Mouse (Mus musculus): ENCODE results near the gene Lrig1. TPM values are rescaled to one million over a fixed set of nuclear protein-coding genes. Genes with fewer than 3 reads are reported as not detected.

Gene Lrig1
- polyA plus RNA-seq, 1 experiment = 34.6 TPM

GRCm38 (mm10) chr6:94717705-94718489, 17.9 kb upstream of the Lrig1 start:
- Histone ChIP-seq H3K4me1 (ENCODE audit: control insufficient read depth, insufficient read depth, low read length) (no peaks in the 10 kb centered on the region), H3K27ac (ENCODE audit: insufficient read depth, low read length) (peak overlapping the region; percentile 80), H3K4me3 (ENCODE audit: insufficient read depth, low read length) (no peak overlapping the region)
- TF ChIP-seq CTCF (IDR thresholded peaks at IDR 0.05; ENCODE audit: borderline replicate concordance, insufficient read depth, low read length) = no peak
- no peak for TF ChIP-seq POLR2A (IDR thresholded peaks at IDR 0.05; ENCODE audit: low read depth, low read length)

- TF ChIP-seq CTCF (IDR thresholded peaks at IDR 0.05; ENCODE audit: borderline replicate concordance, insufficient read depth, low read length) (no peak), POLR2A (IDR thresholded peaks at IDR 0.05; ENCODE audit: low read depth, low read length) (no peak)
- Histone ChIP-seq H3K4me1 (ENCODE audit: control insufficient read depth, insufficient read depth, low read length) (no peaks in the 10 kb centered on the region), H3K27ac (ENCODE audit: insufficient read depth, low read length) (no peak overlapping the region), H3K4me3 (ENCODE audit: insufficient read depth, low read length) (no peak overlapping the region)
Observed at GRCm38 (mm10) chr6:94715645-94715940, 15.6 kb upstream of the Lrig1 start.

GRCm38 (mm10) chr6:94714815-94715644, 15.1 kb upstream of the Lrig1 start:
- TF ChIP-seq CTCF (IDR thresholded peaks at IDR 0.05; ENCODE audit: borderline replicate concordance, insufficient read depth, low read length) (no peak), POLR2A (IDR thresholded peaks at IDR 0.05; ENCODE audit: low read depth, low read length) (no peak)
- Histone ChIP-seq H3K27ac (ENCODE audit: insufficient read depth, low read length) (no peak overlapping the region), H3K4me1 (ENCODE audit: control insufficient read depth, insufficient read depth, low read length) (no peaks in the 10 kb centered on the region), H3K4me3 (ENCODE audit: insufficient read depth, low read length) (no peak overlapping the region)

GRCm38 (mm10) chr6:94709832-94710231, 9.9 kb upstream of the Lrig1 start:
- H3K4me1 ChIP-seq (ENCODE audit: control insufficient read depth, insufficient read depth, low read length) = peaks cover 21% of the 10 kb centered on the region
- no peak overlapping the region for H3K4me3 ChIP-seq (ENCODE audit: insufficient read depth, low read length)
- TF ChIP-seq POLR2A (IDR thresholded peaks at IDR 0.05; ENCODE audit: low read depth, low read length) (no peak), CTCF (IDR thresholded peaks at IDR 0.05; ENCODE audit: borderline replicate concordance, insufficient read depth, low read length) (no peak)
- no peak overlapping the region for H3K27ac ChIP-seq (ENCODE audit: insufficient read depth, low read length)

GRCm38 (mm10) chr6:94709150-94709549, 9.2 kb upstream of the Lrig1 start:
- Histone ChIP-seq H3K4me3 (ENCODE audit: insufficient read depth, low read length) (no peak overlapping the region), H3K4me1 (ENCODE audit: control insufficient read depth, insufficient read depth, low read length) (peaks cover 22% of the 10 kb centered on the region), H3K27ac (ENCODE audit: insufficient read depth, low read length) (no peak overlapping the region)
- no peak for TF ChIP-seq CTCF (IDR thresholded peaks at IDR 0.05; ENCODE audit: borderline replicate concordance, insufficient read depth, low read length)
- no peak for TF ChIP-seq POLR2A (IDR thresholded peaks at IDR 0.05; ENCODE audit: low read depth, low read length)

GRCm38 (mm10) chr6:94707254-94707653, 7.3 kb upstream of the Lrig1 start:
- TF ChIP-seq POLR2A (IDR thresholded peaks at IDR 0.05; ENCODE audit: low read depth, low read length) (no peak), CTCF (IDR thresholded peaks at IDR 0.05; ENCODE audit: borderline replicate concordance, insufficient read depth, low read length) (no peak)
- H3K27ac ChIP-seq (ENCODE audit: insufficient read depth, low read length) = no peak overlapping the region
- peaks cover 22% of the 10 kb centered on the region for H3K4me1 ChIP-seq (ENCODE audit: control insufficient read depth, insufficient read depth, low read length)
- H3K4me3 ChIP-seq (ENCODE audit: insufficient read depth, low read length) = no peak overlapping the region

- H3K4me3 ChIP-seq (ENCODE audit: insufficient read depth, low read length) = no peak overlapping the region
- peaks cover 26% of the 10 kb centered on the region for H3K4me1 ChIP-seq (ENCODE audit: control insufficient read depth, insufficient read depth, low read length)
- no peak for TF ChIP-seq POLR2A (IDR thresholded peaks at IDR 0.05; ENCODE audit: low read depth, low read length)
- TF ChIP-seq CTCF (IDR thresholded peaks at IDR 0.05; ENCODE audit: borderline replicate concordance, insufficient read depth, low read length) = no peak
- H3K27ac ChIP-seq (ENCODE audit: insufficient read depth, low read length) = peak overlapping the region; percentile 86; the same call in 1 of the 2 replicates
Observed at GRCm38 (mm10) chr6:94705931-94706330, 6.0 kb upstream of the Lrig1 start.

GRCm38 (mm10) chr6:94702993-94703392, 3.0 kb upstream of the Lrig1 start:
- TF ChIP-seq CTCF (IDR thresholded peaks at IDR 0.05; ENCODE audit: borderline replicate concordance, insufficient read depth, low read length) = no peak
- no peak for TF ChIP-seq POLR2A (IDR thresholded peaks at IDR 0.05; ENCODE audit: low read depth, low read length)
- Histone ChIP-seq H3K27ac (ENCODE audit: insufficient read depth, low read length) (no peak overlapping the region), H3K4me1 (ENCODE audit: control insufficient read depth, insufficient read depth, low read length) (peaks cover 26% of the 10 kb centered on the region), H3K4me3 (ENCODE audit: insufficient read depth, low read length) (no peak overlapping the region)

GRCm38 (mm10) chr6:94701071-94701470, 1.1 kb upstream of the Lrig1 start:
- no peak for TF ChIP-seq POLR2A (IDR thresholded peaks at IDR 0.05; ENCODE audit: low read depth, low read length)
- no peak for TF ChIP-seq CTCF (IDR thresholded peaks at IDR 0.05; ENCODE audit: borderline replicate concordance, insufficient read depth, low read length)
- peak overlapping the region; percentile 37 for H3K4me3 ChIP-seq (ENCODE audit: insufficient read depth, low read length)
- H3K27ac ChIP-seq (ENCODE audit: insufficient read depth, low read length) = peak overlapping the region; percentile 82
- H3K4me1 ChIP-seq (ENCODE audit: control insufficient read depth, insufficient read depth, low read length) = peaks cover 18% of the 10 kb centered on the region

- Histone ChIP-seq H3K4me3 (ENCODE audit: insufficient read depth, low read length) (peak overlapping the region; percentile 37), H3K27ac (ENCODE audit: insufficient read depth, low read length) (peak overlapping the region; percentile 82), H3K4me1 (ENCODE audit: control insufficient read depth, insufficient read depth, low read length) (peaks cover 20% of the 10 kb centered on the region)
- TF ChIP-seq POLR2A (IDR thresholded peaks at IDR 0.05; ENCODE audit: low read depth, low read length) (no peak; the same call in 1 of the 2 replicates), CTCF (IDR thresholded peaks at IDR 0.05; ENCODE audit: borderline replicate concordance, insufficient read depth, low read length) (no peak)
Observed at GRCm38 (mm10) chr6:94700612-94701011, 654 bp upstream of the Lrig1 start.
